Mouse (Mus musculus) E14TG2a.4 (cell line): ENCODE results near the gene Coq2.

Experiments
- CTCF ChIP-seq: conservative IDR thresholded peaks from 2 replicates; pipeline ENCODE4 v1.5.1; 2014; ENCODE audit warnings: low read length
- NANOG ChIP-seq: IDR thresholded peaks from 2 replicates; pipeline ENCODE4 v1.6.1; 2014; ENCODE audit warnings: borderline replicate concordance, low read length, mixed read lengths

- TF ChIP-seq CTCF (no peak), NANOG (no peak)
These were observed 38.0 kb downstream of the Coq2 start for GRCm38 (mm10) chr5:100636794-100637544.
